Mouse (Mus musculus) T-helper 1 cell (primary cell): Measurements from ENCODE around the gene Tpmt.

Source experiments
- in situ Hi-C: fragments of 300-600 bp; cut with MboI, MseI; formaldehyde crosslinking; loops from one replicate; pipeline ENCODE4 v1.15.1; 2025; ENCODE audit warnings: high pct_unique_total_duplicates

Tpmt gene

DNA sequence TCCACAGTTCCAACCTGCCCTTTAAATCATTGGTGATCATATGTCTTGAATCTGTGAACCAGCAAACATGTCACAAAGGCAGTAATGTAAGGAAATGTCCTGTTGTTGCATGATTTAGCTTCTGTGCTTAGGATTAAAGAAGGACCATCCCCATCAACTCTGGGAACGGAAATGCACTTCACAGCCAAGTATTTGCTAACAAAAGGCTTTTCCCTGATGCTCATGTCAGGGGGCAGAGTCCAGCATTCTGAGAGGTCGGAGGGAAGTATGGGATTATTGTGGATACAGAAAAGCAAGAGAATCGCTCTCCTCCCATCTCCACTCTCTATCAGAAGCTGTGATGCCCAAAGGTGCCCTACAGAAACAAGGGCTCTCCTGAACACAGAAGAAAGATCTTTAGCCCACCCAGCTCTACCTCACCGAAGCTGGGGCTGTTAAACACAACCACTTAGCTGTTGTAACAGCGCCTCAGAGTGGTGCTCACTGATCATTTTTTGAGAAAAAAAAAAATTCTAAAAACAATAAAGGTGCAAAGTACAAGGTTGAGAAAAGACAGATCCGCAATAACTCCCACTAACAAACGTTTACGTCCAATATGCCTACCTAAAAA lies 2.4 kb downstream of the Tpmt start:
- in situ Hi-C loops = no loop called here

DNA sequence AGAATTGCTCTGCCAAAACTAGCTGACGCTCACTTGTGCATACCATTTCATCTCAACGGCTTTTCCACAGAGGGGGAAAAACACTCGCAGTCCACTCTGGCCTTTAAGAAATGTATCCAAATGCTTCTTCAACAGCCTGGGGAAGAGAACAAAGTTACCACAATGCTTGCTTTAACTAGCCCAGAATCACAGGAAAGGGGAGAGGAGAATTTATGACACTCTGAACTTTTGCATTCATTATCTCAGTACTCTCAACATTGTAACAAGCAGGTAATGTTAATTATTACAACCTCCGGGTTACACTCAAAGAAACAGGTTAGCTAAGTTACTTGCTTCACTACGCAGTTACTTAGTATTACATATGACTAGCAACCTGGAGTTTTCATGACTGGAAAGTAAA lies 4.5 kb downstream of the Tpmt start:
- in situ Hi-C loops = no loop called here

DNA sequence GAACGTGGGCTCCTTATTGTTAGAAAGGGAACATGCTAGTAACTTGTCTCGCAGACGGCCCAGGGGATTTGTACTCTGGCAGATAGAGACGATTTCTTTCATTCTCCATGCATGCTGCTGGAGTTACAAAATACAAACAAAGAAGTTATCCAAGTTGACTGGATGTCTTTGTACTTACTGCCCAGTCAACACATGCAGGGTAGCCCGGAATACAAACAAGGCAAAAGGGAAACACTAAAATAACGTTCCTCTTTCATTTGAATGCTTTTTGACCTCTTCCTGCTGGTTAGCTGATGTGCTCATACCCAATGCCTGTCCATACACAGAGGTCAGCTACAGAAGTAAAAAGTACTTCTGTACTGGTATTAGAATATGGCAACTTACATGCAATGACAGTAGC lies 6.6 kb downstream of the Tpmt start:
- in situ Hi-C loops = no loop called here

DNA sequence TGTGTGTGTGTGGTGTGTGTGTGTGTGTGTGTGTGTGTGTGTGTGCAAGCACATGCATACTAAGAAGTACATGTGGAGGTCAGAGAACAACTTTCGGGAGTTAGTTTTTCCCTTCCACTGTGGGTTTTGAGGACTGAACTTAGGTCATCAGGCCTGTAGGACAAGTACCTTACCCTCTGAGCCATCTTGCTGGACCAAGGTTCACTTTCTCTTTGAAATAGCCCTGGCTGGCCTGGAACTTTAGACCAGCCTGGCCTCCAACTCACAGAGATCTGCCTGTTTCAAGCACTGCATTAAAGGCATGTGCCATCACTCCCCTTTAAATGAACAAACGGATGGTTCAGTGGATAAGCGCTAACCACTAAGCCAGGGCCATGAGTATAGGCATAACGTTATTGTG lies 10.9 kb downstream of the Tpmt start:
- in situ Hi-C loops = loop anchor here (5.0 kb wide), 1 partner anchor 356 kb away; no protein-coding TSS in a partner anchor

DNA sequence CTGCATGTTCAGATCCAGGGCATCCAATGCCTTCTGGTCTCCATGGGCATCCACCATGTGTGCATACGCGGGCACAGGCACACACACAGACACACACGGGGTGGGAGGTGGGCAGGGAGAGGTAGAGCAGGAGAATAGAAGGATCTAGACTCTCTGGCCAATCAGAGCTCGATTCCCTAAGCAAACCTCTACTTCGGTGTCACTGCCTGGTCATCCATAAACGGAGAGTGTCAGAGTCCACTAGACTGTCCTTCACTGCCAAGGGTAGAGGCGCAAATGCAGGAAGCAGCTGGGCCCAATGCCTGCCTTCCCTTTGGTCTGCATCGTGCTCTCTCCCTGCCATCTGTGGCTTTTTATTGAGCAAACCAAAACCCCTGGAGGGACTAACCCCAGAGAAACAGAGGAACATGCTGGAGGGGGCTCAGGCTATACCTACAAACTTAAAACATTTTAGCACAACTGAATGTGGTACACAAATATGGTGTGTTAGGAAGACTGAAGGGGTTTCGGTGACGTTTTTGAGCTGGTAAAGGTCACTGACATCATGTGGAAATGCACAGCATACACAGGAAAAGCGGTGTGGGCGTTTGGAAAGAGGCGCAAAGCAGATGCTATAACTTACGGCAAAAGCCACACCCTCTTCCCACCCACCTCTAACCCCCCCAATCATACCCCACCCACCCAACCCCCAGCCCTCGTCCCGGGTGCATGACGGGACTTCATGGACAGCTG lies 14.0 kb downstream of the Tpmt start:
- in situ Hi-C loops = loop anchor here (5.0 kb wide), 1 partner anchor 353 kb away; no protein-coding TSS in a partner anchor

DNA sequence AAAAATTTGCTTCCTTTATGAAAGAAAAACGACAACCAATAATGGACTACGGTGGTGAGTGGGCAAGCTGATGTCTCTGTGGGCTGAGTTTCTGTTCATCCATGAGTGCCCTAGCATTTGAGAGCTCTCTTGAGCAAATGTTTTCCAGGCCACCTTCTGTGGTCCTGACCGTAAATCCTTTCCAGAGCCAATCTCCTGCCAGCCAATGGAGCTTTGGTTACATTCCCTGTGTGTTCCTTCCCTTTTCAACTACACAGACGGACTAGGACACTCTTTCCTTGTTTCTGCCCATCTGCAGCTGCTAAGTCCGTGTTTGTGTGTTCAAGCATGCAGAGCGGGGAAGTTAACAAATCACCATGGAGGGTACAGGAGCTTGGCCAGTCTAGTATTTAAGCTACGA lies 23.7 kb downstream of the Tpmt start:
- in situ Hi-C loops = loop anchor here (25.0 kb wide), 1 partner anchor 183 kb away; no protein-coding TSS in a partner anchor

DNA sequence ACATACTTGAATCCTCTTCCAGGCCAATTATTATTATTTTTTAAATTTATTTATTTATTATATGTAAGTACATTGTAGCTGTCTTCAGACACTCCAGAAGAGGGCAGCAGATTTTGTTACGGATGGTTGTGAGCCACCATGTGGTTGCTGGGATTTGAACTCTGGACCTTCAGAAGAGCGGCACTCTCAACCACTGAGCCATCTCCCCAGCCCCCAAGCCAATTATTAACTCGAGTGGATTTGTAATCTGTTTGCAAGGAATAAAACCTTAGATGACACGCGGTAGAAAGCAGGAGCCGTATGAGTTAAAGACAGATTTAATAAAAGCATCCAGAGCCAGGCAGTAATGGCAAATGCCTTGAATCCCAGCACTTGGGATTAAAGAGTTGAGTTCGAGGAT lies 24.8 kb downstream of the Tpmt start:
- in situ Hi-C loops = loop anchor here (25.0 kb wide), 1 partner anchor 182 kb away; no protein-coding TSS in a partner anchor

DNA sequence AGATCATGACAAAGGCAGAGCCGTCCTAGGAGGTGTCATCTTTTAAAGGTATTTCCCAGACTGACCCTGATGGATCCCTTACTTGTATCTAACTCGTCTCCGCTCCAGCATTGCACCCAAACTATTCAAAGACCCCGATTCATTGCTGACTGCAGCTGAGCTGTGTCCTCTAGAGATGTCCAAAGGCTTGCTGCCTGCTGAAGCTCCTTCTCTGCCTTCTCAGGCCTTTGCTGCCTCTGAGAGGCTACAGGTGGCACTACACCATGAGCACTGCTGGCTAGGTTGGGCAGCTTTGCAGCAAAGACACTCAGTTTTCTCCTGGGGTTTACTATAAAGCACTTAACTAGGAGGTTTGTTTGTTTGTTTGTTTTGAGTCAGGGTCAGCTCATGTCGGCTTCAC lies 27.3 kb downstream of the Tpmt start:
- in situ Hi-C loops = loop anchor here (25.0 kb wide), 1 partner anchor 180 kb away; no protein-coding TSS in a partner anchor

DNA sequence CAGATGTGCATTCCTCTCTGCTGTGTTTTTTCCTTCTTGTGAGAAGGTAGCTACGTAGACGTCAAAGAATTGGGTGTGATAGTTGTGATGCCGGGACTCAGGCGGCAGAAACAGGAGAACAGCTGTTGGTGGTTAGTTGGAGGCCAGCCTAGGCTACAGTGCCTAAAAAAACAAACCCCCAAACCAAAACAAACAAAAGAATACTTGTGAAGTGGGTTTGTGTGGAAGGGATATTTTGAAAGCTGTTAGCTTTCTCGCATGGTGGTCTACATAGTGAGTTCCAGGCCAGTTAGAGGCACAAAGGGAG lies 29.4 kb downstream of the Tpmt start:
- in situ Hi-C loops = loop anchor here (25.0 kb wide), 1 partner anchor 178 kb away; no protein-coding TSS in a partner anchor

DNA sequence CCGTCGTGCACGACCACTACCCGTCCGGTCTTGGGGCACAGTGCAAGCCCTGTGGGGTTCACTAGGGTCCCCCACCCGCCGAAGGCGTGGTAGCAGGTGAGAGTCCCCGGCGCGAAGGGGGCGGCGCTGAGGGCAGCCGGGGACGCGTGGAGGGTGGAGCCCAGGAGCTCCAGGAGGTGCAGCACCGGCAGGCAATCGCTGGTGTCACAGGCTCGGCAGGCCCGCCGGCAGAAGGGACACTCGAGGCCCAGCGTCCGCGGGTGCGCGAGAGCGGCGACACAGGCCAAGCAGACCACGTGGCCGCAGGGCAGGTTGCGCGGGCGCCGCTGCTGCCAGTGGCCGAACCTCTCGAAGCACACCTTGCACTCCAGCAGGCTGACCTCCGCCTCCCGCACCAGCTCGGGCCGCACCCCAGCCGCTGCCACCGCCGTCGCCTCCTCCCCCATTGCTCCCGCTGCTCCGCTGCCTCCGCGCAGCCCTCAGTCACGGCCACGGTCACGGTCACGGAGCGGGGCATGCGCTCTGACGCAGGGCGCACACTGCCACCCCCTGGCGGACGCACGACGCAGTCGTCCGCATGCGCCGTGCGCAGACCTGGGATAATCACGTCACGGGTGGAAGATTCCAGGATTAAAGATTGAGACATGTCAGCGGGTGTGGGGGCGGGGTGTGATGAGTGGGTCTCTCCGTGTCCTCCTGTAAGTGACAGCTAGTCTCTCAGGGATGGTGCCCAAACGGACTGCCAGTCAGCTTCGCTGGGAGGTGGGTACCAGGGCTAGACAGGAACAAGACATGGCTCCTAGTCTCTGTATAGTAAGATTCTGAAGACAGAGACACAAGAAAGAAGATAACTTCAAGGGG lies 30.0 kb downstream of the Tpmt start, which contains the start of gene Nhlrc1:
Gene Nhlrc1, minus strand, starts transcription at position 517 of the 861 bp plus-strand sequence.
- in situ Hi-C loops = loop anchor here (25.0 kb wide), 1 partner anchor 177 kb away; no protein-coding TSS in a partner anchor

DNA sequence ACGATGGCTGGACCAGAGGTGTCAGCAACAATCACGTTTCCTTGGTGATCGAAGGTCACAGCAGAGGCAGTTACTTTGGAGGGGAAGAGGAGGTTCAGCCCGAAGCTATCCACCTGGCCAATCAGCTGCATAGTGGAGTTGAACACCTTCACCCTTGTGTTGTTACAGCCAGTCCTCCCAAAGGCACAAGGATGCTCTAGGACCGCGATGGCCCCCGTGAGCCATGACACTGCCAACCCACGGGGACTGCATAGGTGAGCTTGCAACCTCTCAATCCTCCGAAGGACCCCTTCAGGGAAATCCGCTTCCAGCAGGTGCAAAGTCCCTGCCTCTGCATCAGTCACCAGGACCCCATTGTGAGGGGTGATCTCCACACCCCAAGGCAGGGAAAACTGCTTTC lies 30.8 kb downstream of the Tpmt start:
- in situ Hi-C loops = loop anchor here (25.0 kb wide), 1 partner anchor 176 kb away; no protein-coding TSS in a partner anchor

DNA sequence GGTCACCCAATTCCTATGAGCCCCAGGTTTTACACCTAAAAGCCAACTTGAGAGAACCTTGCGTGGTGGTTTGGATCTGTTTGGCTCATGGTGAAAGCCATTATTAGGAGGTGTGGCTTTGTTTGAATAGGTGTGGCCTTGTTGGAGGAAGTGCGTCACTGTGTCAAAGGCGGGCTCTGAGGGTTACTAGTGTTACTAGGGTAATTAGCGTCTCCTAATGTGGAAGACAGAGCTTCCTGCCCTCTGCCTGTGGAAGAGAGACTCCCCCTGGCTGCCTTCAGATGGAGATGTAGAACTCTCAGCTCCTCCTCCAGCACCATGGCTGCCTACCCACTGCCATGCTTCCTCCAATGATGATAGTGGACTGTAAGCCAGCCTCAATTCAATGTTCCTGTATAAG lies 42.9 kb downstream of the Tpmt start:
- in situ Hi-C loops = loop anchor here (25.0 kb wide), 1 partner anchor 164 kb away; no protein-coding TSS in a partner anchor

DNA sequence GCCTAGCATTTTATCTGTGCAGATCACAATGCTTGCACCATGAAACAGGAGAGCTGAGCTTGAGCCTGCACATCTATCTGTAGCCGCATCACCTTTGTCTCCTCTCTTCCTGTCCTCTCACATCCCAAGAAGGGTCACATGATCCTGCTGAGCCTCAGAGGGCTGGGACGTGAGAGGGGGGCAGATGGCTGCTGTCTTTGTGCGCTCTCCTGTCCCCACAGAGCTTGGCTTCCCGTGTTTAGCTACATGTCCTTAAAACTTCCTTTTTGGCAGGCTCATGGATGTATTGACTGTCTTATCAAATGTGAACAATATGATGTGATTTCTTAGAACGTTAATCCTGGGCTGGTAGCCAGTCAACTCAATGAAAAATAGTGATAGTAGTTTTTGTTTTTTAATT lies 45.0 kb downstream of the Tpmt start:
- in situ Hi-C loops = no loop called here

DNA sequence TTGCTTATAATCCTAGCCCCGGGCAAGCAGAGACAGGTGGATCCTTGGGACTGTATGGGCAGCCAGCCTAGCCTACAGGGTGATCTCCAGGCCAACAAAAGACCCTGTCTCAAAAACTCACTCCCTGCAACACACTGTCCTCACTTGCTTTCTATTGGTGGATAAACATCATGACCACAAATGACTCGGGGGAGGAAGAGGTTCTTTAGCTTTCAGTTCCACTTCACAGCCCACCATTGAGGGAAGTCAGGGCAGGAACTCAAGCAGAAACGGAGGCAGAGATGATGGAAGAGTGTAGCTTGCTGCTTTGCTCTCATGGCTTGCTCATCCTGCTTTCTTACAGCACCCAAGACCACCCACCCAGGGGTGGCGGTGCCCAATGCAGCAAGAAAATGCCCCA lies 47.2 kb downstream of the Tpmt start:
- in situ Hi-C loops = no loop called here

DNA sequence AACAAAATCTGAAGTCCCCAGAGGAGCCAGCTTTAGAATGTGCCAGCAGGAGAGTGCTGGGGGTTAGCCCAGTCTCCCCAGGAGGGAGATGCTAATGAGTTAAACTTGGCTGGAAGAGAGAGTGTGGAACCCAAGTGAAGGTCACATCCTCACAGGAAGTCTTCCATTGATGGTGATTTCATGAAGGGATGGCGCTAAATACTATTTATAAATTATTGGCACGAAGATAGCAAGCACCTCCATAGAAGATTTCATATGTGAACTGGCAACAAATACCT lies 51.3 kb downstream of the Tpmt start:
- in situ Hi-C loops = no loop called here

DNA sequence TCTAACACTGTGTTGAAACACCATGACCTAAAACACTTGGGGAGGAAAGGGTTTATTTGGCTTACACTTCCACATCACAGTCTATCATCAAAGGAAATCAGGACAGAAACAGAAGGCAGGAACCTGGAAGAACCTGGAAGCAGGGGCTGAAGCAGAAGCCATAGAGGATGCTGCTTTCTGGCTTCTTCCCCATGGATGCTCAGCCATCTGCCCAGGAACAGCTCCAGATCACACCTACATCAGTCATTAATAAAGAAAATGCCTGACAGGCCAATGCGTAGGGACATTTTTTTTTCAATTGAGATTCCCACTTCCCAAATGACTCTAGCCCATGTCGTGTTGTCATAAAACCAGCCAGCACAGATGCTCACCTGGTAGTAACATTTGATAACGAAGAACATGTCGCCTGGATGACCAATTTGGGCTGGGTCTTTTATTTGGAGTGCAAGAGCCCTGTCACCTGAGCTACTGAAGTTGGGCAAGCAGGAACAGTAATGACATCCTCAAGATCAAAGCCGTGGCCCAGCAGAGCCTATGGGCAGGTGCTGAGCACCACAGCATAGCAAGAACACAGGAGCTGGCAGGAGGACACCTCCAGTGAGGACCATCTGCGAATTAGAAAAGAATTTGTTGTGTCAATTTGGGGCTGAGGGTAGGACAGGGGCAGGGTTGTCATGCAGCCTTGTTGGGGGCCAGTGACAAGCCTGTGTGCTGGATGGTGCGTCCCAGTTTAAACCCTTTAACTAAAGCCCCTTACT lies 51.8 kb downstream of the Tpmt start:
- in situ Hi-C loops = no loop called here

DNA sequence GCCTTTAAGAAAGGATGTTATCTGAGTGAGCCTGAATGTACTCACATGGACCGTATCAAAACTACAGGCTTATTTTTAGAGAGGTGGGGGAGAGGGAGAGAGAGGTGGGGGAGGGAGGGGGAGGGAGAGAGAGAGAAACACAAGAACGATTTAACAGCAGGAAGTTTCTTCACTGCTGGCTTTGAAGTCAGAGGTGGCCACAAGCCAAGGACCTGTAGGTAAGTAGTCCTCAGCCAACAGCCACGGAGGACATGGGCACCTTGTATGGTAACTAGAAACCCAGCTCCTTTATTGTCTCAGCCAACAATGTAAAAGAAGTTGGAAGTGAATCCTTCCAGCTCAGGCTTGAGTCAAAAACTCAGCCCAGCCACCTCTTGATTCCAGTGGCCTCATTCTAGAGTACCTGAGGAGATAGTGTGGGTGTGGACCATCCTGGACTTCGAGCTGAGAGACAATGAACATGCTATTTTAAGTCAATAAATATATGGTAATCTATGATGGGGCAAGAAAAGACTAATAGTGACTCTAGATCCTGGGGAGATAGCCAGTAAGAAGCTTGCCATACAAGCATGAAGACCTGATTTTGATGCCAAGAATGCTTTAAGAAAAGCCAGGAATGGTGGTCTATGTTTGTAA lies 54.0 kb downstream of the Tpmt start:
- in situ Hi-C loops = no loop called here

DNA sequence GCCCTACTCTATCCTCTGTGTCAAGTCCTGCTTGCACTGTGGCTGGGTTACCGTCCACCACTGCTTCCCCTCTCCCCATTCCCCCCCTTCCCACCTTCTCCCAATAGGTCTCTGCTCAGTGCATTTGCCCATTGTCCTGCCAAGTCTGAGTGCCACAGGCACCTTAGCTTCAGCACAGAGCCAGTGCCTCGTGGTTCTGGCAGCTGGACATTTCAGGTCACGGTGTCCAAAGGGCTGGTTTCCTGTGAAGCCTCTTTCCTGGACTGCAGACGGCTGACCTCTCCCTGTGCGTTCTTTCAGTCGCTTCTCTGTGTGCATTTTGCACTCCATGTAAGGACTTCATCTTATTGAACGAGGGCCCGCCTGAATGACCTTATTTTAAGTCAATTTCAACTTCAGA lies 56.6 kb downstream of the Tpmt start:
- in situ Hi-C loops = no loop called here

DNA sequence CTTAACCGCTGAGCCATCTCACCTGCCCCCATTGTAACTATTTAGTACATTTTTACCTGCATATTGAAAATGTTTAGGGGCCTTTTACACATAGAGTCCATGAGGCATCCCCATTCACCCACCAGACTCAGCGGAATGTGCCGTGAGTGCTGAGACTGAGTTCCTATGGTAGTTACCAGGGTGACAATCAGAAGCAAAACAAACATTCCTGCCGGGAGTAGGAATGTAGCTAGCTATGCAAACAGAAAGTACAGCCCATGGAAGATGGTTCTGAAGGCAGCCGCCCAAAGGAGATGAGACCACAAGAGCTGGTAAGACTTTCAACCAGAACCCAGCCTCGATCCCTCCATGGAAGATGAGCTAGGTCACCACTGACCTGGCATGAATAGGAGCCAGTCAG lies 58.3 kb downstream of the Tpmt start:
- in situ Hi-C loops = no loop called here

DNA sequence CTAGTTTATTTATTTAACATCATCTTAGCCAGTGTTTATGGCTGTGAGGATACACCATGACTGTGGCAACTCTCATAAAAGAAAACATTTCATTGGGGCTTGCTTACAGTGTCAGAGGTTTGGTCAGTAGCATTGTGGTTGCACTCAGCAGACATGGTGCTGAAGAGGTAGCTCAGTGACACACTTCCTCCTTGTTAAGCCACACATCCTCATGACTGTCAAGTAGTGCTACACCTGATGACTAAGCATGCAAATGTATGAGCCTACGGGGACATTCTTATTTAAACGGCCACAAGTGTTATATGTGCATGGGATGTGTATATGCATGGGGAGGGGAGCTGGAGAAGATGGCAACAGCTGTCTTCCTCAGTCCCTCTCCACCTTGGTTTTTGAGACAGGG lies 60.7 kb downstream of the Tpmt start:
- in situ Hi-C loops = no loop called here

DNA sequence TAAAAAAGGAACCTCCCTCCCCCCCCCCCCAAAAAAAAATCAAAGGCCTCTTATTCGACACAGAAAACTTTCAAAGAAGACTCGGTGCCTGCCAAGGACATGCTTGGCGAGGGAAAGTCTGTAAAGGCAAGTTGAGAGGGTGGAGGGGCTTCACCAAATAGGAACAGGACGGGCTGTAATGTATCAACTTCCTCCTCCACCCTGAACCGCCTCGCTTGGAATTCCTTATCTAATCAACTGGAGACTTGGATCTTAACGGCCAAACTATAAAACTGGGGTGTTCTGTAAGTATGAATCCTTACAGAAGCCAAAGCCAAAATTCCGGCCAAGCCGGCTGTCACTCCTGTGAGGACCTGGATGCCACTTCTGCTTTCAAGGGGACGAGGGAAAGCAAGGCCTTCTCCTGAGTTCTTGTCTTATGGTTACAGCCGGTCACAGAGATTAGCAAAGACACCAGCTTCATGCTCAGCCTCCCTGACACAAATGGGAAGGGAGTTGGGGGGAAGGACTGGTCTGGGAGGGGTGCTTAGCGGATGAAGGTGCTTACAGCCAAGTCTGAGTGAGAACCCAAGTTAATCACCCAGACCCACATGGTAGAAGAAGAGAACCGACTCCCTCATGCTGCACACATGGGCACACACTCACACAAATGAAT lies 64.6 kb downstream of the Tpmt start:
- in situ Hi-C loops = no loop called here
